Mouse (Mus musculus) liver, postnatal 0 days (tissue): ENCODE results near the gene Kcnq2. TPM values are rescaled to one million over a fixed set of nuclear protein-coding genes. Genes with fewer than 3 reads are reported as not detected.

Experiments used
- ATAC-seq: fragments of 200-750 bp; cut with Nextera tagmentation; 2 replicates; pipeline ENCODE4 v1.8.0; 2017; ENCODE audit warnings: mild to moderate bottlenecking, moderate library complexity
- DNase-seq: peaks from one replicate; pipeline ENCODE4 v3.0.0-alpha.2; 2016
- H3K27ac ChIP-seq: fragments of 300-500 bp; sonication (generic); 2 replicates; pipeline ENCODE4 v1.5.1; 2014; ENCODE audit warnings: antibody characterized with exemption, moderate library complexity, mild to moderate bottlenecking, low read depth
- H3K27me3 ChIP-seq: fragments of 300-500 bp; sonication (generic); 2 replicates; pipeline ENCODE4 v1.6.1; 2014; ENCODE audit warnings: low read length, control low read depth, mixed read lengths; ENCODE audit not compliant: insufficient read depth
- H3K36me3 ChIP-seq: fragments of 300-500 bp; sonication (generic); replicated peaks from 2 replicates; pipeline ENCODE4 v1.6.1; 2014; ENCODE audit warnings: mild to moderate bottlenecking, control low read depth, low read length, moderate library complexity, mixed read lengths; ENCODE audit not compliant: insufficient read depth
- H3K4me1 ChIP-seq: fragments of 300-500 bp; sonication (generic); 2 replicates; pipeline ENCODE4 v1.6.1; 2014; ENCODE audit warnings: antibody characterized with exemption, mild to moderate bottlenecking, control low read depth; ENCODE audit not compliant: insufficient read depth
- H3K4me2 ChIP-seq: fragments of 300-500 bp; sonication (generic); 2 replicates; pipeline ENCODE4 v1.6.1; 2014; ENCODE audit warnings: low read depth, mild to moderate bottlenecking, low read length, moderate library complexity, mixed read lengths
- H3K4me3 ChIP-seq: fragments of 300-500 bp; sonication (generic); 2 replicates; pipeline ENCODE4 v1.5.1; 2014; ENCODE audit warnings: low read depth, low read length
- H3K9ac ChIP-seq: fragments of 300-500 bp; sonication (generic); replicated peaks from 2 replicates; pipeline ENCODE4 v1.6.1; 2014; ENCODE audit warnings: mild to moderate bottlenecking, moderate library complexity
- H3K9me3 ChIP-seq: fragments of 300-500 bp; sonication (generic); 2 replicates; pipeline ENCODE4 v1.6.1; 2016; ENCODE audit warnings: mild to moderate bottlenecking, control low read depth, low read length, mixed read lengths
- CTCF ChIP-seq: sonication (generic); IDR thresholded peaks from 2 replicates; pipeline ENCODE4 v1.5.1; 2016; ENCODE audit warnings: antibody characterized with exemption, low read depth
- EP300 ChIP-seq: IDR thresholded peaks from 2 replicates; pipeline ENCODE4 v1.6.1; 2016; ENCODE audit warnings: antibody characterized with exemption, low read depth, mild to moderate bottlenecking
- WGBS: fragments of 180-500 bp; shearing (Covaris S2); extraction: QIAGEN DNeasy Blood & Tissue Kit; methylation state at CpG from one replicate; pipeline ENCODE4 v1.1.7; 2014; ENCODE audit not compliant: insufficient replicate concordance; 5-methylcytosine and 5-hydroxymethylcytosine counted together
- polyA plus RNA-seq: library from polyadenylated mRNA; unstranded; fragments of >200 nt; fragmentation: Nextera tagmentation; extraction: Ambion mirVana; gene quantifications from 2 replicates; pipeline ENCODE4 v1.2.1, GENCODE M21; 2015

The Kcnq2 gene
- polyA plus RNA-seq, 1 experiment from 2014 or later: not detected

- TF ChIP-seq CTCF: no peak
- no peak for TF ChIP-seq EP300
- Histone ChIP-seq H3K27me3 (peaks cover 46% of the 10 kb centered on the region), H3K9ac (no peak overlapping the region), H3K9me3 (no peaks in the 10 kb centered on the region), H3K27ac (no peak overlapping the region), H3K4me2 (peak overlapping the region; percentile 70), H3K36me3 (no peaks in the 10 kb centered on the region), H3K4me3 (peak overlapping the region; percentile 41), H3K4me1 (peaks cover 9% of the 10 kb centered on the region)
- DNase-seq (no peak), ATAC-seq (no peak)
- WGBS: 3% methylated on average over 43 of the region's 63 CpGs
Observed at GRCm38 (mm10) chr2:181038644-181039355, 96.3 kb downstream of the Kcnq2 start.

DNA sequence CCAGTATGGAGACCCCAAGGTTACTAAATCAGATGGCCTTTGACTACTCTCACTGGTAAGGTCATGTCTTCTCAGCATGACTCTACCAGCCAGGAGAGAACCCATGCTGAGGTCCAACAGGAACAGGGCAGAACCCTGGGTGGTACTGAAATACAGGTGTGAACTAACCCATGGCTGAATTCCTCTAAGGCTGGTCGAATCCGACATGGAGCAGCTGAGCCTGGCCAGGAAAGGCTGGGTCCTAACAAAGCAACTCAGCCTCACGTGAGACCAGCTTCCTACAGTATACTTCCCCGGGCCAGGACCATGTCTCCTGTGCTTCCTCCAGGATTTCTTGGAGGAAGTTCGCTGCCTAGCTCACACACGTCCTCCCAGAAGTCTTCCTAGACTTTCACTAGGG lies 98.5 kb downstream of the Kcnq2 start:
- Histone ChIP-seq H3K27ac (no peak overlapping the region), H3K27me3 (peaks cover 44% of the 10 kb centered on the region), H3K9ac (no peak overlapping the region), H3K9me3 (no peaks in the 10 kb centered on the region), H3K4me2 (no peak overlapping the region), H3K36me3 (no peaks in the 10 kb centered on the region), H3K4me1 (peaks cover 4% of the 10 kb centered on the region; the same call in 1 of the 2 replicates), H3K4me3 (no peak overlapping the region)
- TF ChIP-seq CTCF (no peak), EP300 (no peak)
- DNase-seq (no peak), ATAC-seq (no peak)
- 62% methylated on average over 6 of the region's 6 CpGs for WGBS

DNA sequence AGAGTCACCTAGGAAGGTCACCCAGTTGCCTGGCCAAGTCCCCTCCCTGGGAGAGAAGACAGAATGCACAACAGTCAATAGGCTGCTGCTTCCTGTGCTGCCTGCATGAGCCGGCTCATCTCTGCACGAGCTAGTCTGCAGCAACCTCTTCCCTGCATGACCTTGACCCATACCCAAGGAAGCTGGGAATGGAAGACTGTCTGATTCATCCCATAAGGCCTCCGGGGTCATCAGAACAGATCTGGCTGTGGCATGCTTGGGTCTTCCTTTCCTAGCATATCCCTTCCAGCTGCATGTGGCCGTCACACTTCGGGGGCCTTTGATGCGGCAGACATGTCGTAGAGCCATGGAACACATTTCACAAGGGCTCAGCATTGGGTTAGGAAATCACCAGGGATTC lies 99.9 kb downstream of the Kcnq2 start:
- Histone ChIP-seq H3K9ac (no peak overlapping the region), H3K4me1 (peaks cover 4% of the 10 kb centered on the region; the same call in 1 of the 2 replicates), H3K36me3 (no peaks in the 10 kb centered on the region), H3K27ac (no peak overlapping the region), H3K4me3 (no peak overlapping the region), H3K9me3 (no peaks in the 10 kb centered on the region), H3K4me2 (no peak overlapping the region), H3K27me3 (peaks cover 37% of the 10 kb centered on the region)
- TF ChIP-seq CTCF: no peak
- DNase-seq: no peak
- ATAC-seq: no peak
- 74% methylated on average over 7 of the region's 7 CpGs for WGBS

DNA sequence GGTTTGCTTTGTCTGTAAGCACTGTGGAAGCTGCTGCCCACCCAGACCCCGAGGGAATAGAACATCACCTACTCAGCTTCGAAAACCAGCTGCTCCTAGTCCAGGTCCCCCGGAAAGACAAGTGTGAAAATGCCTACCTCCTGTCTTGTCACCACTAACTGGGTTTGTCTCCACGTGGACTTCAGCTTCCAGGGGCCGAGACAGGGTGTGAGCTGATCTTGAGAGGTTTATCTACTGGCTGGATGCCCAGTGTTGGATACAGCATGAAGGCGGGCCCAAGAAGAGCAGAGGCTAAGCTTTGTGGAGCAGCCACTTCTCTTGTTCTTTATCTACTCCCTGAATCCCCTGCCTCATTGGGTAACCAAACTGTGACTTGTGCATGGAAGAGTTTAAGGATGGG lies 101.8 kb downstream of the Kcnq2 start:
- no peak overlapping the region for H3K4me3 ChIP-seq
- no peak overlapping the region for H3K4me2 ChIP-seq
- peaks cover 19% of the 10 kb centered on the region for H3K27me3 ChIP-seq
- H3K9ac ChIP-seq: no peak overlapping the region
- ATAC-seq (no peak), DNase-seq (no peak)
- no peaks in the 10 kb centered on the region for H3K4me1 ChIP-seq
- WGBS: 62% methylated on average over 6 of the region's 6 CpGs
- no peak for TF ChIP-seq CTCF
- no peak for TF ChIP-seq EP300
- H3K27ac ChIP-seq: no peak overlapping the region
- no peaks in the 10 kb centered on the region for H3K36me3 ChIP-seq
- no peaks in the 10 kb centered on the region for H3K9me3 ChIP-seq

DNA sequence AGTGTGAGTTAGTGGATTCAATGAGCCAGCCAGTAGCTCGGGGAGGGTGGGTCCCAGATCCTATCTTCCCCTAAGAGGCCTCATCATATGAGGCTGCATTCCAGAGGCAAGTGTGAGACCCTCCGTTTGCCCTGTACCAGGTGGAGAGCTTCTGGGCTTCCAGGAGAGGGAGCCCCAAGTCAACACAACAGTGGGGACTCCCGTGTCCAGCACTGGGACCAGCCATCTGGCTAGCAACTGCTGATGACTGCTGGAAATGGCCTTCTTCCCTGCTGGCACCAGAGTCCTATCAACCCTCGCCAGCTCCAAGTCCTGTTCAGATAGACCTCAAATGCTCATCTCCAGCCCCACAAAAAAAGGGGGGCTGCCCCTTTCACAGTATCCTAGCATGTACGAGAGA lies 102.7 kb downstream of the Kcnq2 start:
- H3K4me1 ChIP-seq: no peaks in the 10 kb centered on the region
- H3K27me3 ChIP-seq: peaks cover 10% of the 10 kb centered on the region
- no peak overlapping the region for H3K9ac ChIP-seq
- H3K4me2 ChIP-seq: no peak overlapping the region
- no peak for TF ChIP-seq EP300
- TF ChIP-seq CTCF: peak; percentile 35; the same call in 1 of the 2 replicates
- DNase-seq (no peak), ATAC-seq (no peak)
- no peak overlapping the region for H3K27ac ChIP-seq
- H3K36me3 ChIP-seq: no peaks in the 10 kb centered on the region
- WGBS: 37% methylated on average over 5 of the region's 5 CpGs
- H3K9me3 ChIP-seq: no peaks in the 10 kb centered on the region
- H3K4me3 ChIP-seq: no peak overlapping the region

DNA sequence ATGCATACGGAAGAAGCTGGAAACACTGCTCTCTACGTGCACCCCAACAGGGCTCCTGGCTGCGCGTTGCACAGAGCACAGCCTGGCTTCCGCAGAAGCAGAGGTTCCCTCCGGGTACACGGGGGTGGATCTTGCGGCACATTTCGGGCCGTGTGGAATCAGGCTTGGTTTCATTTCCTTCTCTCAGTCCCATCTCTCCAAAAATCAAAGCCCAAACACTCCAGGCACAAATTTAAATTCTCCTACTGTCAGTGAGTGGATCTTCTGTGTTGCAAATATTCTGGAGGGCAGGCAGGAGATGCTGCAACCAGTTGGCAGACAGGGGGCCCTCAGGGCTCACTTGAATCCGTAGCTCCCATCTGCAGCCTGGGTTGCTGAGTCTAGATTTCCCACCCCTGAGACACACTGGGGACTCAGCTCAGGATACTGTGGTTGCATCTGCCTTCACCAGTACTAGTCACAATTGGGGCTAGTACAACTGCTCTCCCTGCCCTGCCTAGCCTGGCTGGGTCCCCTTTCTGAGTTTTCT lies 103.6 kb downstream of the Kcnq2 start:
- 72% methylated on average over 11 of the region's 11 CpGs for WGBS
- no peak overlapping the region for H3K4me2 ChIP-seq
- no peak overlapping the region for H3K9ac ChIP-seq

More for the DNA sequence above, 103.6 kb downstream of the Kcnq2 start:
- Histone ChIP-seq H3K36me3 (no peaks in the 10 kb centered on the region), H3K27me3 (peaks cover 2% of the 10 kb centered on the region; the same call in 1 of the 2 replicates), H3K27ac (no peak overlapping the region), H3K4me3 (no peak overlapping the region), H3K4me1 (no peaks in the 10 kb centered on the region), H3K9me3 (no peaks in the 10 kb centered on the region)
- no peak for ATAC-seq
- DNase-seq: no peak
- no peak for TF ChIP-seq CTCF
- TF ChIP-seq EP300: no peak

Other genes with a start within 250 kb of the Kcnq2 start
- 17.3 and 17.8 TPM in 2 replicates for gene Ythdf1, start 214.4 kb downstream of the Kcnq2 start, polyA plus RNA-seq
- gene Birc7, start 206.3 kb downstream of the Kcnq2 start, polyA plus RNA-seq: not detected in 2 replicates
- 1.6 and 3.4 TPM in 2 replicates for gene Nkain4, start 180.6 kb downstream of the Kcnq2 start, polyA plus RNA-seq
- gene Arfgap1, start 168.1 kb downstream of the Kcnq2 start, polyA plus RNA-seq: 17.7 and 18.8 TPM in 2 replicates
- gene Col20a1, start 148.8 kb downstream of the Kcnq2 start, polyA plus RNA-seq: 0.12 and 0.18 TPM in 2 replicates
- gene Chrna4, start 91.8 kb downstream of the Kcnq2 start, polyA plus RNA-seq: 0.02 and 0.05 TPM in 2 replicates
- gene Eef1a2, start 21.7 kb upstream of the Kcnq2 start, polyA plus RNA-seq: 0.05 TPM in 1 of 2 replicates, not detected in the other
- 120 and 125 TPM in 2 replicates for gene Ppdpf, start 51.9 kb upstream of the Kcnq2 start, polyA plus RNA-seq
- 0.20 and 0.27 TPM in 2 replicates for gene Ptk6, start 67.5 kb upstream of the Kcnq2 start, polyA plus RNA-seq
- gene Srms, start 77.9 kb upstream of the Kcnq2 start, polyA plus RNA-seq: 0.35 and 0.44 TPM in 2 replicates
- gene Fndc11, start 84.7 kb upstream of the Kcnq2 start, polyA plus RNA-seq: 0.09 TPM in 1 of 2 replicates, not detected in the other
- 3.9 and 4.2 TPM in 2 replicates for gene Helz2, start 106.7 kb upstream of the Kcnq2 start, polyA plus RNA-seq
- gene Gmeb2, start 152.7 kb upstream of the Kcnq2 start, polyA plus RNA-seq: 4.3 and 4.9 TPM in 2 replicates
- 0.19 TPM in 1 of 2 replicates, not detected in the other for gene Stmn3, start 179.2 kb upstream of the Kcnq2 start, polyA plus RNA-seq
- 8.5 and 9.9 TPM in 2 replicates for gene Rtel1, start 184.4 kb upstream of the Kcnq2 start, polyA plus RNA-seq
- 7.7 and 9.4 TPM in 2 replicates for gene Zgpat, start 229.6 kb upstream of the Kcnq2 start, polyA plus RNA-seq
- 17.9 and 19.4 TPM in 2 replicates for gene Arfrp1, start 230.1 kb upstream of the Kcnq2 start, polyA plus RNA-seq
- 3.7 and 4.0 TPM in 2 replicates for gene Lime1, start 244.8 kb upstream of the Kcnq2 start, polyA plus RNA-seq